Mouse (Mus musculus) liver, embryonic 12.5 days (tissue): ENCODE measurements around the gene Lman1l. TPM values are rescaled to one million over a fixed set of nuclear protein-coding genes. Genes with fewer than 3 reads are reported as not detected.
A peak's percentile ranks its signal among the peaks of the same experiment; 100 is the strongest.

Experiments used
- ATAC-seq: fragments of 200-750 bp; cut with Nextera tagmentation; 2 replicates; pipeline ENCODE4 v1.8.0; 2017; ENCODE audit warnings: moderate number of reproducible peaks, mild to moderate bottlenecking, moderate library complexity
- H3K27ac ChIP-seq: fragments of 300-500 bp; sonication (generic); 2 replicates; pipeline ENCODE4 v1.5.1; 2016; ENCODE audit warnings: mild to moderate bottlenecking
- H3K27me3 ChIP-seq: fragments of 300-500 bp; sonication (generic); replicated peaks from 2 replicates; pipeline ENCODE4 v1.6.1; 2016; ENCODE audit warnings: mild to moderate bottlenecking, moderate library complexity
- H3K36me3 ChIP-seq: fragments of 300-500 bp; sonication (generic); 2 replicates; pipeline ENCODE4 v1.6.1; 2016; ENCODE audit warnings: mild to moderate bottlenecking, moderate library complexity
- H3K4me1 ChIP-seq: fragments of 300-500 bp; sonication (generic); 2 replicates; pipeline ENCODE4 v1.6.1; 2016
- H3K4me2 ChIP-seq: fragments of 300-500 bp; sonication (generic); 2 replicates; pipeline ENCODE4 v1.6.1; 2016; ENCODE audit warnings: mild to moderate bottlenecking, moderate library complexity
- H3K4me3 ChIP-seq: fragments of 300-500 bp; sonication (generic); 2 replicates; pipeline ENCODE4 v1.5.1; 2016; ENCODE audit warnings: mild to moderate bottlenecking, moderate library complexity
- H3K9ac ChIP-seq: fragments of 300-500 bp; sonication (generic); 2 replicates; pipeline ENCODE4 v1.6.1; 2016; ENCODE audit warnings: mild to moderate bottlenecking, moderate library complexity
- H3K9me3 ChIP-seq: fragments of 300-500 bp; sonication (generic); replicated peaks from 2 replicates; pipeline ENCODE4 v1.6.1; 2016; ENCODE audit warnings: mild to moderate bottlenecking, moderate library complexity
- WGBS: fragments of 180-500 bp; shearing (Covaris S2); methylation state at CpG from one replicate; pipeline ENCODE4 v1.1.7; 2016; ENCODE audit not compliant: insufficient replicate concordance; 5-methylcytosine and 5-hydroxymethylcytosine counted together
- polyA plus RNA-seq: library from polyadenylated mRNA; unstranded; fragments of >200 nt; fragmentation: Nextera tagmentation; extraction: Ambion mirVana; gene quantifications from 2 replicates; pipeline ENCODE4 v1.2.1, GENCODE M21; 2016

Gene Lman1l
- not detected in 2 replicates for polyA plus RNA-seq

GRCm38 (mm10) chr9:57620674-57621073, at the start of gene Lman1l:
Gene Lman1l (minus strand): TSS chr9:57620774.
- 91% methylated on average over 5 of the region's 5 CpGs for WGBS
- H3K9ac ChIP-seq, result no peak within 1 kb of the TSS
- H3K4me2 ChIP-seq, result no peak within 1 kb of the TSS
- no peaks in the 10 kb centered on the region for H3K9me3 ChIP-seq
- H3K4me3 ChIP-seq, result no peak within 1 kb of the TSS
- peaks cover 17% of the 10 kb centered on the region for H3K4me1 ChIP-seq
- 0 out of 2 replicates have a peak, but pooled peaks cover 6% of the 10 kb centered on the region for H3K27me3 ChIP-seq
- peaks cover 15% of the 10 kb centered on the region for H3K36me3 ChIP-seq
- no peak for ATAC-seq
- no peak within 1 kb of the TSS for H3K27ac ChIP-seq

- Histone ChIP-seq H3K4me3 (no peak overlapping the region), H3K4me2 (no peak overlapping the region), H3K27me3 (0 out of 2 replicates have a peak, but pooled peaks cover 5% of the 10 kb centered on the region), H3K27ac (no peak overlapping the region), H3K4me1 (peaks cover 10% of the 10 kb centered on the region), H3K36me3 (no peaks in the 10 kb centered on the region), H3K9ac (no peak overlapping the region), H3K9me3 (no peaks in the 10 kb centered on the region)
- 60% methylated on average over 3 of the region's 3 CpGs for WGBS
- ATAC-seq, result no peak
These were observed 49.0 kb upstream of the Lman1l start for GRCm38 (mm10) chr9:57669566-57669965.

DNA sequence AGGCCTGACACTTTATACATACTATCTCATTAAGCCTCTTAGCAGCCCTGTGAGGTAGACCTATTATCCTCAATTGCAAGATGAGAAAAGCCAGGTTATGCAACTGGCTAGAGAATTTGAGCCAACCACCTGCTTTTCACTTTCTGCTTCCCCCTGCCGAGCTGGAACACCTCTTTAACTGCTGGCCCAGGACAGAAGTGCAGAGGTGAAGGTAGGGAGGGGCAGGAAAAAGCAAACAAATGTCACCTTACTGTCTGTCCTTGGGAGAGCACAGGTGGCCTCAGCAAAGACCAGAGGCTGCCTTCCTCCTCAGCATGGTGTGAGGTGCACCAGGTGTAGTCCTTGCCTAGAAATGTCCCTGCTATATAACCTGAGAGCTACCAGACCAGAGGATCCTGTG, 47.7 kb upstream of the Lman1l start:
- WGBS, result 32% methylated on average over 1 of the region's 1 CpGs
- no peak overlapping the region for H3K9ac ChIP-seq
- 0 out of 2 replicates have a peak, but pooled peaks cover 5% of the 10 kb centered on the region for H3K27me3 ChIP-seq
- H3K27ac ChIP-seq, result no peak overlapping the region
- H3K36me3 ChIP-seq, result no peaks in the 10 kb centered on the region
- no peaks in the 10 kb centered on the region for H3K9me3 ChIP-seq
- no peak for ATAC-seq
- no peak overlapping the region for H3K4me2 ChIP-seq
- H3K4me1 ChIP-seq, result peaks cover 10% of the 10 kb centered on the region
- H3K4me3 ChIP-seq, result no peak overlapping the region

DNA sequence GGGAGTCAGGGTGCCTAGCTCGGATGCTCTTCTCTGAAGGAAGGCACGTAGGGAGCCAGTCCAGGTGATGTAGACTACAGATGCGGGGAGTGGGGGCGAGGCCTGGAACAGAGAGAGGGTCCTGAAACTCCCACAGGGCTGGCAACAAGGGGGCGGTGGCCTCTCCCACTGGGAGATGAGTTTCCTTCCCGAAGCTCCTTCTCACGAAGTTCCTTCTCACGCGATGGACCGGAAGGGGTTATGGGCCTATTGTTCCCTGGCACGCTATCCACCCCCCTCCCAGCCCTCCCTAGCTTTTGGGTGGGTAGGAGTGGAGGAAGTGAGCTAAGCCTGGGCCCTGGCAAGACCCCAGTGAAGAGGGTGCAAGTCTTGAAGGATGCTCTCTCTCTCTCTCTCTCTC, 47.2 kb upstream of the Lman1l start:
- Histone ChIP-seq H3K27ac (no peak overlapping the region), H3K4me2 (no peak overlapping the region), H3K27me3 (0 out of 2 replicates have a peak, but pooled peaks cover 5% of the 10 kb centered on the region), H3K36me3 (no peaks in the 10 kb centered on the region), H3K9me3 (no peaks in the 10 kb centered on the region), H3K9ac (no peak overlapping the region), H3K4me1 (peaks cover 10% of the 10 kb centered on the region), H3K4me3 (no peak overlapping the region)
- ATAC-seq, result no peak
- 57% methylated on average over 11 of the region's 11 CpGs for WGBS

- H3K9ac ChIP-seq, result no peak overlapping the region
- no peak overlapping the region for H3K4me2 ChIP-seq
- no peak for ATAC-seq
- 0 out of 2 replicates have a peak, but pooled peaks cover 5% of the 10 kb centered on the region for H3K27me3 ChIP-seq
- 42% methylated on average over 3 of the region's 3 CpGs for WGBS
- H3K36me3 ChIP-seq, result no peaks in the 10 kb centered on the region
- H3K9me3 ChIP-seq, result no peaks in the 10 kb centered on the region
- H3K4me1 ChIP-seq, result peaks cover 10% of the 10 kb centered on the region
- H3K4me3 ChIP-seq, result no peak overlapping the region
- no peak overlapping the region for H3K27ac ChIP-seq
These were observed 46.6 kb upstream of the Lman1l start for GRCm38 (mm10) chr9:57667136-57667535.

GRCm38 (mm10) chr9:57666536-57666935, 46.0 kb upstream of the Lman1l start:
- no peak for ATAC-seq
- WGBS, result 73% methylated on average over 8 of the region's 8 CpGs
- no peak overlapping the region for H3K9ac ChIP-seq

DNA sequence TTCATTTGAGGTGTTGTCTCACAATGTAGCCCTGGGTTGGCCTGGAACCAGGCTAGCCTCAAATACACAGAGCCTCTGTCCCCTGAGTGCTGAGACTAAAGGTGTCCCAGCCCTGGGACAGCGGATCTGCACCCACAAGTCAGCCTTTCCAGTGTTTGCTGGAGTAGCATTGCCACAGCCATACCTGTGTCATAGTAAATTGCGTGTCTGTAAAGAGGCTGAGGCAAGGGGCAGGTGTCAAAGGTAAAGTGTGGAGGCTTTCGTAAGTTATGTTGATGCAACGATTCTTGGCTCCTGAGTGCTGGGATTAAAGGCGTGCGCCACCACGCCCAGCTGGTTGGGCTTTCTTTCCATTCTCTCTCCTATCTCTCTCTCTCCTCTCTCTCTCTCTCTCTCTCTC, 44.0 kb upstream of the Lman1l start:
- Histone ChIP-seq H3K36me3 (no peaks in the 10 kb centered on the region), H3K4me3 (no peak overlapping the region), H3K4me1 (peaks cover 30% of the 10 kb centered on the region), H3K27ac (no peak overlapping the region), H3K9me3 (no peaks in the 10 kb centered on the region), H3K4me2 (no peak overlapping the region), H3K27me3 (0 out of 2 replicates have a peak, but pooled peaks cover 5% of the 10 kb centered on the region), H3K9ac (no peak overlapping the region)
- no peak for ATAC-seq
- 57% methylated on average over 7 of the region's 7 CpGs for WGBS

More at GRCm38 (mm10) chr9:57666536-57666935, 46.0 kb upstream of the Lman1l start:
- no peaks in the 10 kb centered on the region for H3K36me3 ChIP-seq
- H3K4me3 ChIP-seq, result no peak overlapping the region
- H3K4me1 ChIP-seq, result peaks cover 12% of the 10 kb centered on the region
- H3K27me3 ChIP-seq, result 0 out of 2 replicates have a peak, but pooled peaks cover 5% of the 10 kb centered on the region
- H3K4me2 ChIP-seq, result no peak overlapping the region
- no peak overlapping the region for H3K27ac ChIP-seq
- no peaks in the 10 kb centered on the region for H3K9me3 ChIP-seq

DNA sequence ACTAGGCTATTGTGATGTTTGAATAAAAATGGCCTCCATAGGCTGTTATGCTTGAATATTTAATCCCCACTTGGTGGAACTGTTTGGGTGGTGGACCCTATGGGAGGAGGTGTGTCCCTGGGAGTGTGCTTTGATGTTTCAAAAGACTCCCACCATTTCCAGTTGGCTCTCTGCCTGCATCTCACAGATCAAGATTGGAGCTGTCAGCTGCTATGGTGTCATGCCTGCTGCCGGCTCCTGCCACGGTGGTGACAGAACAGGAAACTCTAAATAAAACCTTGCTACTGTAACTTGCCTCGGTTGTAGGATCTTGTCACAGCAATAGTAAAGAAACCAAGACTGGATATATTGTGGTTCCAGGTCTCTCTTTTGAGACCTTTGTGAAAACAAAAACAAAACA, 41.0 kb upstream of the Lman1l start:
- WGBS, result 40% methylated on average over 3 of the region's 3 CpGs
- Histone ChIP-seq H3K9me3 (no peaks in the 10 kb centered on the region), H3K4me2 (no peak overlapping the region), H3K9ac (no peak overlapping the region), H3K4me1 (peaks cover 20% of the 10 kb centered on the region), H3K4me3 (no peak overlapping the region), H3K27ac (no peak overlapping the region), H3K27me3 (0 out of 2 replicates have a peak, but pooled peaks cover 1% of the 10 kb centered on the region), H3K36me3 (no peaks in the 10 kb centered on the region)
- ATAC-seq, result no peak

- WGBS, result 27% methylated on average over 6 of the region's 6 CpGs
- Histone ChIP-seq H3K4me3 (no peak overlapping the region), H3K36me3 (no peaks in the 10 kb centered on the region), H3K4me1 (peaks cover 28% of the 10 kb centered on the region), H3K9ac (peak overlapping the region; percentile 12; the same call in 1 of the 2 replicates), H3K27ac (peak overlapping the region; percentile 65), H3K4me2 (peak overlapping the region; percentile 29), H3K9me3 (no peaks in the 10 kb centered on the region), H3K27me3 (no peaks in the 10 kb centered on the region)
- peak; percentile 83 for ATAC-seq
These were observed 39.9 kb upstream of the Lman1l start for GRCm38 (mm10) chr9:57660501-57660900.

DNA sequence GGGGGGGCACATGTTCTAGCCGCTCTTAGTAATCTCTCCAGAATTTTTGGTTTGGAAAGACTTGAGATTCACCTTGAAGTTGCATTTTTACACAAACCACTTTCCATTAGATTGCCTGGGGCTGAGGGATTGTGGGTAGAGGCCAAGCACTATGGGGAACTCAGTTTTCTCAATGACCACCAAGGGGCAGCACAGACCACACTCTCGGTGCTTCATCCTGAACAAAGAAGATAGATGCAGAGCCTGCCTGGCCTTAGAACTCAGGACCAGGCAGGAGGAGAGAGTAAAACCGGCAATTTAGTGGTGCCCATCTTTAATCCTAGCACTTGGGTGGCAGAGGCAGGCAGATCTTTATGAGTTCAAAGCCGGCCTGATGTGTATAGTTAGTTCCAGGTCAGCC, 39.2 kb upstream of the Lman1l start:
- Histone ChIP-seq H3K4me1 (peaks cover 33% of the 10 kb centered on the region), H3K36me3 (no peaks in the 10 kb centered on the region), H3K27ac (0 out of 2 replicates have a peak overlapping the region, but pooled peaks have one; percentile 65), H3K27me3 (no peaks in the 10 kb centered on the region), H3K4me3 (no peak overlapping the region), H3K9ac (no peak overlapping the region), H3K9me3 (no peaks in the 10 kb centered on the region), H3K4me2 (0 out of 2 replicates have a peak overlapping the region, but pooled peaks have one; percentile 29)
- 22% methylated on average over 4 of the region's 4 CpGs for WGBS
- ATAC-seq, result peak; percentile 66

DNA sequence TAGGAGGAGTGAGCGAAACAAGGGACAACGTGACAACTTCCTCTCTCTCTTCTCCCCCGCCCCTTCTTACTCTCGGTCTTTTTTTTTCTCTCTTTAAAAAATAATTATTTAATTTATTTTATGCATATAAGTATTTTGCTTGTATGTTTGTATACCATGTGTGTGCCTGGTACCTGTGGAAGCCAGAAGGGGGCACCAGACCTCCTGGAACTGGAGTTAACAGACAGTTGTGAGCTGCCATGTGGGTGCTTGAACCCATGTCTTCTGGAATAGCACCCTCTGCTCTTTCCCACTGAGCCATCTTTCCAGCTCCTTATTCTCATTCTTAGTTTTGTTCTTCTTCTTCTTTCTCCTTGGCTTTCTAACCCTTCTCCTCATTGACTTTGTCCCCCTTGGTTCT, 38.4 kb upstream of the Lman1l start:
- no peaks in the 10 kb centered on the region for H3K27me3 ChIP-seq
- no peaks in the 10 kb centered on the region for H3K9me3 ChIP-seq
- H3K9ac ChIP-seq, result no peak overlapping the region
- H3K4me3 ChIP-seq, result no peak overlapping the region
- 71% methylated on average over 4 of the region's 4 CpGs for WGBS
- ATAC-seq, result no peak
- H3K36me3 ChIP-seq, result no peaks in the 10 kb centered on the region
- H3K4me2 ChIP-seq, result no peak overlapping the region
- H3K4me1 ChIP-seq, result peaks cover 33% of the 10 kb centered on the region
- H3K27ac ChIP-seq, result no peak overlapping the region

- WGBS, result 46% methylated on average over 4 of the region's 4 CpGs
- Histone ChIP-seq H3K27ac (no peak overlapping the region), H3K4me3 (no peak overlapping the region), H3K4me1 (peaks cover 40% of the 10 kb centered on the region), H3K9me3 (no peaks in the 10 kb centered on the region), H3K27me3 (peaks cover 9% of the 10 kb centered on the region; the same call in 1 of the 2 replicates), H3K4me2 (no peak overlapping the region), H3K9ac (no peak overlapping the region), H3K36me3 (no peaks in the 10 kb centered on the region)
- ATAC-seq, result no peak
These were observed 37.3 kb upstream of the Lman1l start for GRCm38 (mm10) chr9:57657843-57658242.
